Mouse (Mus musculus) bone marrow macrophage, adult 2 months (primary cell): ENCODE results near the gene C77080.

ENCODE experiments used
- CTCF ChIP-seq: IDR thresholded peaks from 2 replicates; pipeline ENCODE4 v1.5.1; 2012; ENCODE audit warnings: low read depth, mild to moderate bottlenecking, low read length, moderate library complexity
- POLR2A ChIP-seq: IDR thresholded peaks from 2 replicates; pipeline ENCODE4 v1.6.1; 2012; ENCODE audit warnings: mild to moderate bottlenecking, low read depth, low read length, borderline replicate concordance

- TF ChIP-seq CTCF (no peak), POLR2A (no peak)
Measured at GRCm38 (mm10) chr4:129241898-129242297, 19.3 kb downstream of the C77080 start.
